Mouse (Mus musculus) brown adipose tissue, adult 24 weeks (tissue): ENCODE measurements around the gene Lsm7. TPM values are rescaled to one million over a fixed set of nuclear protein-coding genes. Genes with fewer than 3 reads are reported as not detected.

Experiments
- H3K27ac ChIP-seq: fragments of 200-500 bp; replicated peaks from 2 replicates; pipeline ENCODE4 v1.5.1; 2012; ENCODE audit warnings: low read depth, mild to moderate bottlenecking, low read length
- H3K4me1 ChIP-seq: fragments of 200-500 bp; 2 replicates; pipeline ENCODE4 v1.6.1; 2012; ENCODE audit warnings: low read length, mixed read lengths; ENCODE audit not compliant: control insufficient read depth, insufficient read depth, insufficient read length
- H3K4me3 ChIP-seq: fragments of 200-500 bp; 2 replicates; pipeline ENCODE4 v1.5.1; 2012; ENCODE audit warnings: low read depth, mild to moderate bottlenecking, low read length, moderate library complexity; ENCODE audit not compliant: insufficient read depth
- polyA plus RNA-seq: library from polyadenylated mRNA; stranded (reverse); fragments of >200 nt; gene quantifications from 2 replicates; pipeline ENCODE4 v1.2.4, GENCODE M21; 2012; ENCODE audit not compliant: missing spikeins, insufficient read depth, insufficient read length

The Lsm7 gene
- polyA plus RNA-seq, 1 experiment: 61.3 TPM

DNA sequence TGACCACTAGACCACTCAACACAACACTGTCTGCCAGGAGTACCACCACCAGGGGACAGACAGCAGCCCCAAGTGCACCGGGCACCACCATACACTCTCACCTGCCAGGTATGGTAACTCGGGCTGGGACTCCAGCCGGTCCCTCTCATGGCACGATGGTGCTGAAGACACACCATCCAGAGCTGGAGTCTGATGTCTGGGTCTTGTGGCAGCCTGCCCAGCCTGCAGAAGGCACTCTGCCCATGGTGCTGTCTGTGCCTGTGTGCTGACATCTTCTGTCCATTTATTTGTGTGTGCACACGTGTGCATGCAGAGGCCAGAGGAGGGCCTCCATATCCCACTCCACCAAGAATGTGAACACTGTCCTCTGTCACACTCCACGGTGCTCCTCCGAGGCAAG lies 40.1 kb upstream of the Lsm7 start:
- H3K4me1 ChIP-seq: peaks cover 6% of the 10 kb centered on the region
- H3K27ac ChIP-seq: no peak overlapping the region
- no peak overlapping the region for H3K4me3 ChIP-seq

DNA sequence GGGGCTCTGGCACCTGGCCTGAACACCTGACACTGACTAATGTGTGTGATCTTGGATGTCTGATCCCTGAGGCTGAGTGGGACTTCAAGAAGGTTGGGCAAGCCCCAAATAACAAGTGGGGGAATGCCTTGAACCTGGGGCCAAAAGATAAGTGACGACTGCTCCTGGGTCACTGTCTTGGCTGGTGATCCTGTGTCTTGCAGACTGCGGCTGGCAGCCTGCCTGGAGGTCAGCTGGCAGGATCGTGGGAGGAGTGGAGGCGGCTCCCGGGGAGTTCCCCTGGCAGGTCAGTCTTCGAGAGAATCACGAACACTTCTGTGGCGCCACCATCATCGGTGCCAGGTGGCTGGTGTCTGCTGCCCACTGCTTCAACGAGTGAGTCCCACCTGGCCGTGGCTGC lies 32.2 kb upstream of the Lsm7 start:
- Histone ChIP-seq H3K27ac (no peak overlapping the region), H3K4me3 (no peak overlapping the region), H3K4me1 (no peaks in the 10 kb centered on the region)

DNA sequence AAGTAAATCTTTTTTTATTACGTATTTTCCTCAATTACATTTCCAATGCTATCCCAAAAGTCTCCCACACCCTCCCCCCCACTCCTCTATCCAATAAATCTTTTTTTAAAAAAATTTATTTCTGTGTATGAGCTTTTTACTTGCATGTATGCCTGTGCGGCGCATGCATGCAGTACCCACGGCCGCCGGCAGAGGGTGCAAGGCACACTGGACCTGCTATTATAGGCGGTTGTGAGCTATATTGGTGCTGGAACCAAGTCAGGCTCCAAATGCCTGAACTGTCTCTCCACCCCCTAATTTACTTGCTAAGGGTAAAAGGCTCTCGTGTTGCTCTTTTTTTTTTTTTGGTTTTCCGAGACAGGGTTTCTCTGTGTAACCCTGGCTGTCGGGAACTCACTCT lies 26.3 kb upstream of the Lsm7 start:
- H3K27ac ChIP-seq: no peak overlapping the region
- no peak overlapping the region for H3K4me3 ChIP-seq
- H3K4me1 ChIP-seq: no peaks in the 10 kb centered on the region

DNA sequence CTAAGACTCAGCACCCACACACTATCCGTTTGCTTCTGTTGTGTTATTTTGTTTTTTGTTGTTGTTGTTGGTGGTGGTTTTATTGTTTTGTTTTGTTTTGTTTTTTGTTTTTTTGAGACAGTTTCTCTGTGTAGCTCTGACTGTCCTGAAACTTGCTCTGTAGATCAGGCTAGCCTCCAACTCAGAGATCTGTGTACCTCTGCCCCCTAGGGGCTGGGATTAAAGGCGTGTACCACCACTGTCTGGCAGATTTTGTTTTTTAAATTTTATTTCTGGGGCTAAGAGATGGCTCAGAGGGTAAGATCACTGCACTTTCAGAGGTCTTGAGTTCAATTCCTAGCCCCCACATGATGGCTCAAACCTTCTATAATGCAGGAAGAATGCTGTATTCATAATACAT lies 25.9 kb upstream of the Lsm7 start:
- H3K4me3 ChIP-seq: no peak overlapping the region
- no peaks in the 10 kb centered on the region for H3K4me1 ChIP-seq
- H3K27ac ChIP-seq: no peak overlapping the region

DNA sequence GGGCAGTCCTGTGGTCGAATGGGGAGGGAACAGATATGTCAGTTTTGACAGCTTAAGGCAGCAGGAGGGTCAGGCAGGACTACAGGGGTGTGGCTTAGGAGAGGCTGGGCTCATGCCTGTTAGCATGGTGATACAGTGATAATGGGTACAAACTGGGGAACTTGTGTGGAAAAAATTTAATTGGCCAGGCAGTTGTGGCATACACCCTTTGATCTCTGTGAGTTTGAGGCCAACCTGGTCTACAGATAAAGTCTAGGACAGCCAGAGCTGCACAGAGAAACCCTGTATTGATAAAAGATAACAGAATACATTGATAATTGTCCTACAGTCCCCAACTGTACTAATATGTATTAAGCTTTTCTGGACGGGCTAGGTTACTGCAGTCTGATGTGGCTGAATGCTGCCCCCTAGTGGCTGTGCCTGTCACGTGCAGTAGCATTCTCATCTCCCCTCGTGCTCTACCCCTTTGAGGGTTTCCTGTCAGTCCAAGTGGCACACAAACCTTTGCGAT lies 25.2 kb upstream of the Lsm7 start:
- no peak overlapping the region for H3K4me3 ChIP-seq
- H3K4me1 ChIP-seq: no peaks in the 10 kb centered on the region
- no peak overlapping the region for H3K27ac ChIP-seq

DNA sequence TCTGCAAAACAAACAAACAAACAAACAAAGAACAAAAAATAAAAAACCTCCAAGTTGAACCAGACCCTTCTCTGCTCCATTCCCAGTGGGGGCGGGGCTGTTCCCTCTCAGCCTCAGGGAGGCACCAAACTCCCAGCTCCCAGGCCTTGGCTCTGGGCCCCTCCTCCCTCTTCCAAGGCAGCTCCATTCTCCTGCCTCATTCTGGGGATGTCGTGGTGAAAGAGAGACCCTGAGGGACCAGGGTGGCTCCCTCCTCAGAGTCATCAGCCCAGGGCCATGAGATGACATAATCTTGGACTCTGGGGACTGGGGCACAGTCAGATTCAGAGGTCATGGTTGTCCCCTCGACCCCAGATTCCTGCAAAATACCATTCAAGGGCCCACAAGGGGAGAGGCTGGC lies 21.6 kb upstream of the Lsm7 start:
- no peak overlapping the region for H3K27ac ChIP-seq
- no peak overlapping the region for H3K4me3 ChIP-seq
- no peaks in the 10 kb centered on the region for H3K4me1 ChIP-seq

DNA sequence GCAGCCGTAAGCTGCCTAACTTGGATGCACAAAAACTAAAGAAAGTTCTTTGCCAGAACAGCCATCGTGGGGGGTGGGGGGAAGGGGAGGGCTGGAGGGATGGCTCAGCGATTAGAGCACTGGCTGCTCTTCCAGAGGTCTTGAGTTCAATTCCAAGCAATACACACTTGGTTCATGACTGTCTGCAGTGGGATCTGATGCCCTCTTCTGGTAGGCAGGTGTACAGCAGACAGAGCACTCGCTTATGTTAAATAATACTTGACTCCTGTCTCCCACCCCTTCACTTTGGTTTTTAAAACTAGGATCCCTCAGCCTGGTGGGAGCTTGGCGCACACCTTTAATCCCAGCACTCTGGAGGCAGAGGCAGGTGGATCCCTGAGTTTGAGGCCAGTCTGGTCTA lies 21.0 kb upstream of the Lsm7 start:
- Histone ChIP-seq H3K4me1 (no peaks in the 10 kb centered on the region), H3K4me3 (no peak overlapping the region), H3K27ac (no peak overlapping the region)

DNA sequence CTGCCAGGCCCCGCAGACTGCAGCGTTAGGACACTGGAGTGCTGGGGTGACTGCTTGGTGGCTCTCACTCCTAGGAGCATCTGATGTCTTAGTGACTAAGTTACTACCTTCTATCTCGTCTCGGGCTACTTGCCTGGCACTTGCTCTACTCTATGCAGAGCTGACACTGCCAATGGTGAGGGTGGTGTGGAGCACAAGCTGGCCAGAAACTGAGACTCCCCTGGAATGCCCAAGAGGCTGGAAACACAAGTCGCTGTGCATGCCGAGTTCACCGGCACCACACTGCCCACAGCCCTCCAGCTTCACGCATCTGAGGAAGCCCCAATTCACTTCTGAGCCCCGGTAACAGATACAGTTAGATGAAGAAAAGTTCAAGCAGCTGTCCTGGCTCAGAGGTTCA lies 19.0 kb upstream of the Lsm7 start:
- H3K27ac ChIP-seq: no peak overlapping the region
- no peaks in the 10 kb centered on the region for H3K4me1 ChIP-seq
- H3K4me3 ChIP-seq: no peak overlapping the region

DNA sequence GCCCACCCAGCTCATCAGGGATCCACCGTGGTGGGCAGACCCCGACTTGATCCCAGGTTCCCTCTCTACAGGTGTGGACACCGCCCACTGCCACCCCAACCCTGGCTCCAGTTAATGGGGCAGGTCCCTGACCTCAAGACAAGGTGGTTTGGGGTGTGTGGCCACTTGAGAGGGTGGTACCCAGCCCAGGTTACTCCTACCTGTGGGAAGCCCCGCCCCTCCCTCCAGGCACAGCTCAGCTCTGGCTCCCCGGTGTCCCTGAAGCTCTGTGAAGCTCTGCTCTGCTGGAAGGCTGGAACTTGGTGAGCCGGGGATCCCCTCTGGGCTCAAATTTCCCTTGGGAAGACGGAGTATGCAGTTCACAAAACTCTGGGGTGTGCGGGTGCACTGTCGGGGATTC lies 16.6 kb upstream of the Lsm7 start, which contains the start of gene Tmprss9:
Gene Tmprss9, plus strand, starts transcription at position 268 of the 400 bp plus-strand sequence.
- Histone ChIP-seq H3K4me1 (no peaks in the 10 kb centered on the region), H3K27ac (no peak within 1 kb of the TSS), H3K4me3 (no peak within 1 kb of the TSS)

DNA sequence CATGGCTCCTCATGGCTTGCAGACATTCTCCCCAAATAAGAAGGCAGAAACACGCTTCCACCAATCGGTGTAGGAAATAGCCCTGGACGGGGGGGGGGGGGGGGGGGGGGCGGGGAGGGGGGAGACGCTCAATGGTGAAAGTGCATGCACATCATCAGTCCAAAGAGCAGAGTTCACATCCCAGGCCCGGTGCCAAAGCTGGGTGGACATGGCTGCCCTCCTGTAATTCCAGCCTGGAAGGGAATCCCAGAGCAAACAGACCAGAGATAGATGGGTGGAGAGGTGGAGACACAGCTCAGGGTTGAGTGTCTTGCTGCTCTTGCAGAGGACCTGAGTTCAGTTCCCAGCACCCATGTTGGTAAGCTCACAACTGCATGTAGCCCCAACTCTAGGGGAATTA lies 16.0 kb upstream of the Lsm7 start:
- Histone ChIP-seq H3K4me3 (no peak overlapping the region), H3K4me1 (no peaks in the 10 kb centered on the region), H3K27ac (no peak overlapping the region)

DNA sequence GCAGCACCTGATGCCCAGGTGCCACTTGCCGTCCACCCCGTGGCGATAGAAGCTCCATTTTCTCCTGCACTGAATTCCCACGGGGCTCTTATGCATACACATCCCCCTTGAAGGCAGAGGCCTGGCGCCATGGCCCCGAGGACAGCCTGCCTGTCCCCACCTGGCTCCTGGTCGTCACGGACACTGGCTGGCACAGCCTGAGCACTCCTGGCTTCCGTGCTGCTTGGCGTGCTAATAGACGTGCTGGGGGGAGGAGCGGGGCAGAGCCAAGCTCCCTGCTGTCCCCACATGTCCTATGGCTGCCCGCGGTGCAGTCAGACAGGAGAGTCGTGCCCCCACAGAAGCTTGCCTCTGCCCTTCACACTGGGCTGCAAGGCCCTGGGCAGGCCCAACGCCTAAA lies 9.4 kb upstream of the Lsm7 start:
- no peak overlapping the region for H3K27ac ChIP-seq
- no peaks in the 10 kb centered on the region for H3K4me1 ChIP-seq
- no peak overlapping the region for H3K4me3 ChIP-seq

DNA sequence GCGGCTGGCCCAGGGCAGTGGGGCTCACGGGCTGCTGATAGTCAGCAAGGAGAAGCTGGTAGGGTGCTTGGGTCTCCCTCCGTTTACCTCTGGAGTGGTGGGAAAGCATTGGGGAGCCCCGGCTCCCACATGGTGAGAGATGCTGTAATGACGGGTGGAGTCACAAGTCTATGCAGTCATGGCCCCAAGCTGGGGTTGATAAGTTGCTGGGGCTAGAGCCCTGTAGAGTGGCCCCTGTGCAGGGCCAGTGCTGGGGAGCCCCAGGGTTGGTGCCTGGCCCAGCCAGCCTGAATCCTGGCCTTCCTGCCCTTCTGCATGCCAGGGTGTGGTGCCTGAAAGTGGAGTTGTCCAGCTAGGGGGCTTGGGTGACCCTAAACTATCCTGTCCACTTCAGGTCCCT lies 7.3 kb upstream of the Lsm7 start:
- Histone ChIP-seq H3K4me3 (no peak overlapping the region), H3K27ac (no peak overlapping the region), H3K4me1 (no peaks in the 10 kb centered on the region)

DNA sequence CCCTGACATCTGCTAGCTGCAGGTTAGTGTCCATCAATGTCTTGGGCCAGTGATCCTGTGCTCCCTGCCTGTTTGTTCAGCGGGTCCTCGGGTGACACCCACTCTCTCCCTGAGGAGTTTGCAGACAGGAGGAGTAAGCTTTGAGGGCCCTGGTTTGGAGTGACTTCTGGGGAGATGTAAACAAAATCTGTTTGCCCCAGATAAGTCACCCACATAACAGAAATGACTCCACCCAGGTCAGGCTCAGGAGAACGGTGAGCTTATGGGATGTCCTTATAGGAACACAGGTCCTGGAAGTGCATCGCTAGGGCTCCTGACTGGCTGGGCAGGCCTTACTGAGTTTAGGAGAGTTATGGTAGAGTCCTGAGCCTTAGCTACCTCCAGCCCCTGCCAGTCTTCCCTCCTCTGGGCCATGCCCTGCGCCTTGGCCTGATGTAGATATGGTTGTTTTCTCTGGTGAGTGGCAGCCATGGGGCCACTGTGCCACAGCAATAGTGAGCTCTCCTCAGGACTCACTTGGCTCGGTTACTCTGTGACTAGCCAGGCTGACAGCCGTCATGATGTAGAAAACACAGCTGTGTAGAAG lies 3.4 kb upstream of the Lsm7 start:
- Histone ChIP-seq H3K4me1 (peaks cover 6% of the 10 kb centered on the region), H3K4me3 (no peak overlapping the region), H3K27ac (no peak overlapping the region)

DNA sequence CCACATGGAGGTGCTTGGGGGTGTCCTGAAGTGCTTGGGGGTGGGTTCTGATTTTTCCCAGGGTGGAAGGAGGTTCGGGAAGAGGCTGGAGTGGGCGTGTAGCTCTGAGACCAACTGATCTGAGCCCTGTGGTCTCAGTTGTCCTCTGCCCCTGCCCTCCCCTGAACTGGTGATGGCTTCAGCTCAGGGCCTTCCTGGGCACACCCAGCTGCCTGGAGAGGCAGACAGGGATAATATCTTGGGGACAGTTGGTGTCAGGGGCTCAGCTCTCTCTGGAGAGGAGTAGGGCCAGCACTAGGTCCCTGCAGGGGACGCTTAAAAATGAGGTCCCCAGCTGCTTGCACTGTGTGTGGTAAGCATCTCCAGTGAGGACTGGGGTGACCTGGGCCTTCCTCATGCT lies 2.8 kb upstream of the Lsm7 start:
- H3K4me1 ChIP-seq: peaks cover 6% of the 10 kb centered on the region
- H3K27ac ChIP-seq: no peak overlapping the region
- H3K4me3 ChIP-seq: no peak overlapping the region

DNA sequence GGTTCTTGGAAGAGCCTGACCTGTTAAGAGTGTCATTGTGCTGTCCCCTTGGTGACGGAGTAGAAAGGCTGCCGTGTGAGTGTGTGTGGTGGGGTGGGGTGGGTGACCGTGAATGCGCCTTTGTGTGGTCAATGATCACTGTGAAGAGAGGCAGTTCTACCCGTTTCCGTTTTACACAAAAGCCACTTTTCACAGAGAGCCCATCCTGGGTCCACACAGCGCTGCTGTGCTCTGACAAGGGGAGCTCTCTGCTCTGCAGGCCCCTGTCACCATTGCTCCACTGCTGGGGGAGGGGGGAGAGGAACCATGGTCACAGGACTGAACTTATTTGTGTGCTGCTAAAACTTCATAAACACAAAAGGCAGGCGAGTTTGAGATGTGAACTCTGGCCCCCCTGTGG lies 2.4 kb upstream of the Lsm7 start:
- no peak overlapping the region for H3K27ac ChIP-seq

DNA sequence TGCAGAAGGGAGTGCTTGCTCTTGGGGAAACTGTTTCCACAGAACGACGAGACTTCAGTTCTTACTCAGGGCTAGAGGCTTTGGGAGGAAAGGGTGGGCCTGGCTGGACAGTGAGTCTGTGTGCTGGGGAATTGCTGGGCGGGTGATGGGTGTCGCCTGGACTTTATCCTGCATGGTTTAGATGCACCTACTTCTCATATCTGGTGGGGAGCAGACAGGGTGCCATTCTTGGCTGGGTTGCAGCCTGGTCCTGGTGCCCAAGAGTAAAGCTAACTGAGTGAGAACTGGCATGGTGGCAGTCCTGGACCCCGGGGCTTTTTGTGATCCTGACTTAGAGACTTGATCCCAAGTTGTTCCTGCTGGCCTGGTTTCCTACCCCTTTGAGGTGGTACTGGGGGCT lies 1.9 kb upstream of the Lsm7 start:
- no peak overlapping the region for H3K27ac ChIP-seq
- peaks cover 6% of the 10 kb centered on the region for H3K4me1 ChIP-seq
- no peak overlapping the region for H3K4me3 ChIP-seq

More for the DNA sequence above, 2.4 kb upstream of the Lsm7 start:
- Histone ChIP-seq H3K4me3 (no peak overlapping the region), H3K4me1 (peaks cover 6% of the 10 kb centered on the region)
